Mouse (Mus musculus) embryonic facial prominence, embryonic 10.5 days (tissue): ENCODE measurements around the gene Sos1. TPM values are rescaled to one million over a fixed set of nuclear protein-coding genes. Genes with fewer than 3 reads are reported as not detected.
A peak's percentile ranks its signal among the peaks of the same experiment; 100 is the strongest.
"Not testable (repeated sequence)": the region's sequence is repeated elsewhere in the genome, so short reads cannot be mapped to it uniquely, and the experiment has no call there.

Source experiments
- DNase-seq: peaks from one replicate; pipeline ENCODE4 v3.0.0-alpha.2; 2017; ENCODE audit warnings: low spot score
- H3K27ac ChIP-seq: fragments of 300-500 bp; sonication (generic); replicated peaks from 2 replicates; pipeline ENCODE4 v1.5.1; 2016; ENCODE audit warnings: mild to moderate bottlenecking
- H3K27me3 ChIP-seq: fragments of 300-500 bp; sonication (generic); replicated peaks from 2 replicates; pipeline ENCODE4 v1.6.1; 2016; ENCODE audit warnings: low read depth, mild to moderate bottlenecking; ENCODE audit not compliant: poor library complexity, severe bottlenecking
- H3K36me3 ChIP-seq: fragments of 300-500 bp; sonication (generic); replicated peaks from 2 replicates; pipeline ENCODE4 v1.6.1; 2016; ENCODE audit warnings: mild to moderate bottlenecking, moderate library complexity
- H3K4me1 ChIP-seq: fragments of 300-500 bp; sonication (generic); 2 replicates; pipeline ENCODE4 v1.6.1; 2016
- H3K4me3 ChIP-seq: fragments of 300-500 bp; sonication (generic); 2 replicates; pipeline ENCODE4 v1.5.1; 2016; ENCODE audit warnings: mild to moderate bottlenecking, moderate library complexity
- H3K9me3 ChIP-seq: fragments of 300-500 bp; sonication (generic); 2 replicates; pipeline ENCODE4 v1.6.1; 2016; ENCODE audit warnings: mild to moderate bottlenecking
- WGBS: fragments of 180-500 bp; shearing (Covaris S2); methylation state at CpG from one replicate; pipeline ENCODE4 v1.1.7; 2016; 5-methylcytosine and 5-hydroxymethylcytosine counted together
- polyA plus RNA-seq: library from polyadenylated mRNA; unstranded; fragments of >200 nt; fragmentation: Nextera tagmentation; extraction: Ambion mirVana; gene quantifications from 2 replicates; pipeline ENCODE4 v1.2.1, GENCODE M21; 2016

Gene Sos1
- polyA plus RNA-seq, 1 experiment from 2014 or later = 5.1 TPM

GRCm38 (mm10) chr17:80488918-80489317 lies 8.7 kb upstream of the Sos1 start:
- Histone ChIP-seq H3K27me3 (no peaks in the 10 kb centered on the region), H3K4me1 (no peaks in the 10 kb centered on the region), H3K9me3 (no peaks in the 10 kb centered on the region), H3K27ac (no peak overlapping the region), H3K4me3 (no peak overlapping the region), H3K36me3 (no peaks in the 10 kb centered on the region)
- DNase-seq = no peak
- WGBS = 88% methylated on average over 3 of the region's 3 CpGs

- no peak overlapping the region for H3K27ac ChIP-seq
- H3K4me1 ChIP-seq = peaks cover 24% of the 10 kb centered on the region
- H3K9me3 ChIP-seq = no peaks in the 10 kb centered on the region
- no peak for DNase-seq
- H3K36me3 ChIP-seq = no peaks in the 10 kb centered on the region
- H3K27me3 ChIP-seq = no peaks in the 10 kb centered on the region
- H3K4me3 ChIP-seq = no peak overlapping the region
- WGBS = 94% methylated on average over 5 of the region's 5 CpGs
Measured at GRCm38 (mm10) chr17:80485160-80485559, 4.9 kb upstream of the Sos1 start.

- peak overlapping the region; percentile 97 for H3K4me3 ChIP-seq
- H3K27me3 ChIP-seq = no peaks in the 10 kb centered on the region
- DNase-seq = no peak
- WGBS = 47% methylated on average over 7 of the region's 7 CpGs
- peaks cover 38% of the 10 kb centered on the region for H3K4me1 ChIP-seq
- peak overlapping the region; percentile 97 for H3K27ac ChIP-seq
- H3K9me3 ChIP-seq = no peaks in the 10 kb centered on the region
- H3K36me3 ChIP-seq = peaks cover 19% of the 10 kb centered on the region
Measured at GRCm38 (mm10) chr17:80480855-80481224, 587 bp upstream of the Sos1 start.

GRCm38 (mm10) chr17:80479295-80480030 lies 790 bp downstream of the Sos1 start:
- peaks cover 38% of the 10 kb centered on the region for H3K4me1 ChIP-seq
- H3K4me3 ChIP-seq = peak overlapping the region; percentile 97
- H3K27me3 ChIP-seq = no peaks in the 10 kb centered on the region
- DNase-seq = peak; percentile 72
- no peaks in the 10 kb centered on the region for H3K9me3 ChIP-seq
- WGBS = under 1% methylated on average over 71 of the region's 71 CpGs
- peak overlapping the region; percentile 97 for H3K27ac ChIP-seq
- H3K36me3 ChIP-seq = peaks cover 29% of the 10 kb centered on the region

GRCm38 (mm10) chr17:80477679-80478078 lies 2.6 kb downstream of the Sos1 start:
- H3K27me3 ChIP-seq = no peaks in the 10 kb centered on the region

GRCm38 (mm10) chr17:80476496-80476895 lies 3.8 kb downstream of the Sos1 start:
- WGBS = 92% methylated on average over 4 of the region's 4 CpGs
- DNase-seq = no peak
- Histone ChIP-seq H3K4me1 (peaks cover 29% of the 10 kb centered on the region), H3K27me3 (no peaks in the 10 kb centered on the region), H3K27ac (no peak overlapping the region), H3K36me3 (peaks cover 38% of the 10 kb centered on the region), H3K4me3 (no peak overlapping the region), H3K9me3 (no peaks in the 10 kb centered on the region)

More at GRCm38 (mm10) chr17:80477679-80478078, 2.6 kb downstream of the Sos1 start:
- peaks cover 29% of the 10 kb centered on the region for H3K4me1 ChIP-seq
- H3K36me3 ChIP-seq = peaks cover 38% of the 10 kb centered on the region
- H3K9me3 ChIP-seq = no peaks in the 10 kb centered on the region
- no peak for DNase-seq
- H3K4me3 ChIP-seq = no peak overlapping the region
- WGBS = 93% methylated on average over 2 of the region's 2 CpGs
- no peak overlapping the region for H3K27ac ChIP-seq

GRCm38 (mm10) chr17:80471056-80471802 lies 9.0 kb downstream of the Sos1 start:
- Histone ChIP-seq H3K27ac (no peak overlapping the region), H3K27me3 (no peaks in the 10 kb centered on the region), H3K4me3 (no peak overlapping the region), H3K36me3 (peaks cover 19% of the 10 kb centered on the region), H3K9me3 (no peaks in the 10 kb centered on the region), H3K4me1 (peaks cover 8% of the 10 kb centered on the region)
- 44% methylated on average over 8 of the region's 8 CpGs for WGBS
- peak; percentile 54 for DNase-seq

GRCm38 (mm10) chr17:80468417-80468894 lies 11.8 kb downstream of the Sos1 start:
- not testable (repeated sequence) for H3K27me3 ChIP-seq, H3K4me1 ChIP-seq, H3K4me3 ChIP-seq, H3K9me3 ChIP-seq, H3K27ac ChIP-seq, DNase-seq, H3K36me3 ChIP-seq
- 36% methylated on average over 3 of the region's 3 CpGs for WGBS

- WGBS = 63% methylated on average over 5 of the region's 5 CpGs
- Histone ChIP-seq H3K27me3 (no peaks in the 10 kb centered on the region), H3K4me3 (no peak overlapping the region), H3K36me3 (peaks cover 12% of the 10 kb centered on the region; the same call in 1 of the 2 replicates), H3K9me3 (no peaks in the 10 kb centered on the region), H3K4me1 (peaks cover 7% of the 10 kb centered on the region), H3K27ac (no peak overlapping the region)
- no peak for DNase-seq
Measured at GRCm38 (mm10) chr17:80460258-80460657, 20.0 kb downstream of the Sos1 start.

GRCm38 (mm10) chr17:80455648-80456047 lies 24.6 kb downstream of the Sos1 start:
- no peaks in the 10 kb centered on the region for H3K9me3 ChIP-seq
- H3K4me3 ChIP-seq = no peak overlapping the region
- H3K4me1 ChIP-seq = peaks cover 7% of the 10 kb centered on the region
- H3K27me3 ChIP-seq = no peaks in the 10 kb centered on the region
- 44% methylated on average over 2 of the region's 2 CpGs for WGBS
- peaks cover 31% of the 10 kb centered on the region for H3K36me3 ChIP-seq
- no peak for DNase-seq
- no peak overlapping the region for H3K27ac ChIP-seq

- Histone ChIP-seq H3K36me3 (peaks cover 59% of the 10 kb centered on the region), H3K9me3 (no peaks in the 10 kb centered on the region), H3K4me3 (no peak overlapping the region), H3K4me1 (no peaks in the 10 kb centered on the region), H3K27ac (no peak overlapping the region), H3K27me3 (no peaks in the 10 kb centered on the region)
- no peak for DNase-seq
- WGBS = 63% methylated on average over 3 of the region's 3 CpGs
Measured at GRCm38 (mm10) chr17:80450426-80451030, 29.7 kb downstream of the Sos1 start.

GRCm38 (mm10) chr17:80446470-80446869 lies 33.8 kb downstream of the Sos1 start:
- WGBS = 92% methylated on average over 5 of the region's 5 CpGs
- peaks cover 80% of the 10 kb centered on the region for H3K36me3 ChIP-seq

More at GRCm38 (mm10) chr17:80446470-80446869, 33.8 kb downstream of the Sos1 start:
- no peak overlapping the region for H3K4me3 ChIP-seq
- no peaks in the 10 kb centered on the region for H3K9me3 ChIP-seq
- no peak overlapping the region for H3K27ac ChIP-seq
- H3K27me3 ChIP-seq = no peaks in the 10 kb centered on the region
- DNase-seq = no peak
- 0 out of 2 replicates have a peak, but pooled peaks cover 2% of the 10 kb centered on the region for H3K4me1 ChIP-seq
